Mouse (Mus musculus): ENCODE measurements around the gene Bmp2. TPM values are rescaled to one million over a fixed set of nuclear protein-coding genes. Genes with fewer than 3 reads are reported as not detected.

The Bmp2 gene
- polyA plus RNA-seq (2012; ENCODE audit: insufficient read depth, insufficient read length, missing spikeins) = 0.75 and 0.96 TPM in 2 replicates

GRCm38 (mm10) chr2:133552031-133552841 lies at the start of gene Bmp2:
Gene Bmp2, plus strand, starts transcription at chr2:133552159.
- H3K27ac ChIP-seq (replicated peaks; ENCODE audit: low read depth, low read length) = 0 out of 2 replicates have a peak within 1 kb of the TSS, but pooled peaks have one; percentile 52
- no peaks in the 10 kb centered on the region; the same call in none of the 2 replicates for H3K4me1 ChIP-seq (ENCODE audit: control insufficient read depth, insufficient read depth, insufficient read length, low read length)
- H3K4me3 ChIP-seq (ENCODE audit: insufficient read depth, low read depth, low read length) = peak within 1 kb of the TSS; percentile 98

- Histone ChIP-seq H3K27ac (replicated peaks; ENCODE audit: low read depth, low read length) (no peak overlapping the region), H3K4me1 (ENCODE audit: control insufficient read depth, insufficient read depth, insufficient read length, low read length) (no peaks in the 10 kb centered on the region), H3K4me3 (ENCODE audit: insufficient read depth, low read depth, low read length) (no peak overlapping the region)
Measured at GRCm38 (mm10) chr2:133505678-133506077, 46.3 kb upstream of the Bmp2 start.

GRCm38 (mm10) chr2:133507045-133507444 lies 44.9 kb upstream of the Bmp2 start:
- H3K4me1 ChIP-seq (ENCODE audit: control insufficient read depth, insufficient read depth, insufficient read length, low read length) = no peaks in the 10 kb centered on the region
- no peak overlapping the region for H3K27ac ChIP-seq (replicated peaks; ENCODE audit: low read depth, low read length)
- no peak overlapping the region for H3K4me3 ChIP-seq (ENCODE audit: insufficient read depth, low read depth, low read length)

- Histone ChIP-seq H3K4me1 (ENCODE audit: control insufficient read depth, insufficient read depth, insufficient read length, low read length) (no peaks in the 10 kb centered on the region), H3K4me3 (ENCODE audit: insufficient read depth, low read depth, low read length) (no peak overlapping the region), H3K27ac (replicated peaks; ENCODE audit: low read depth, low read length) (no peak overlapping the region)
Measured at GRCm38 (mm10) chr2:133509141-133509540, 42.8 kb upstream of the Bmp2 start.

- Histone ChIP-seq H3K4me1 (ENCODE audit: control insufficient read depth, insufficient read depth, insufficient read length, low read length) (no peaks in the 10 kb centered on the region), H3K27ac (replicated peaks; ENCODE audit: low read depth, low read length) (no peak overlapping the region), H3K4me3 (ENCODE audit: insufficient read depth, low read depth, low read length) (no peak overlapping the region)
Measured at GRCm38 (mm10) chr2:133511011-133511779, 40.8 kb upstream of the Bmp2 start.

GRCm38 (mm10) chr2:133516331-133517046 lies 35.5 kb upstream of the Bmp2 start:
- Histone ChIP-seq H3K4me1 (ENCODE audit: control insufficient read depth, insufficient read depth, insufficient read length, low read length) (no peaks in the 10 kb centered on the region), H3K4me3 (ENCODE audit: insufficient read depth, low read depth, low read length) (no peak overlapping the region), H3K27ac (replicated peaks; ENCODE audit: low read depth, low read length) (no peak overlapping the region)

- Histone ChIP-seq H3K4me3 (ENCODE audit: insufficient read depth, low read depth, low read length) (no peak overlapping the region), H3K4me1 (ENCODE audit: control insufficient read depth, insufficient read depth, insufficient read length, low read length) (no peaks in the 10 kb centered on the region), H3K27ac (replicated peaks; ENCODE audit: low read depth, low read length) (no peak overlapping the region)
Measured at GRCm38 (mm10) chr2:133517867-133518266, 34.1 kb upstream of the Bmp2 start.

GRCm38 (mm10) chr2:133521193-133521592 lies 30.8 kb upstream of the Bmp2 start:
- H3K27ac ChIP-seq (replicated peaks; ENCODE audit: low read depth, low read length) = no peak overlapping the region
- H3K4me1 ChIP-seq (ENCODE audit: control insufficient read depth, insufficient read depth, insufficient read length, low read length) = no peaks in the 10 kb centered on the region
- H3K4me3 ChIP-seq (ENCODE audit: insufficient read depth, low read depth, low read length) = no peak overlapping the region

- H3K4me3 ChIP-seq (ENCODE audit: insufficient read depth, low read depth, low read length) = no peak overlapping the region
- H3K27ac ChIP-seq (replicated peaks; ENCODE audit: low read depth, low read length) = no peak overlapping the region
- no peaks in the 10 kb centered on the region for H3K4me1 ChIP-seq (ENCODE audit: control insufficient read depth, insufficient read depth, insufficient read length, low read length)
Measured at GRCm38 (mm10) chr2:133522121-133522520, 29.8 kb upstream of the Bmp2 start.

- H3K4me1 ChIP-seq (ENCODE audit: control insufficient read depth, insufficient read depth, insufficient read length, low read length) = no peaks in the 10 kb centered on the region
- no peak overlapping the region for H3K4me3 ChIP-seq (ENCODE audit: insufficient read depth, low read depth, low read length)
- no peak overlapping the region for H3K27ac ChIP-seq (replicated peaks; ENCODE audit: low read depth, low read length)
Measured at GRCm38 (mm10) chr2:133525621-133526181, 26.3 kb upstream of the Bmp2 start.

GRCm38 (mm10) chr2:133529396-133529795 lies 22.6 kb upstream of the Bmp2 start:
- H3K27ac ChIP-seq (replicated peaks; ENCODE audit: low read depth, low read length) = no peak overlapping the region
- no peak overlapping the region for H3K4me3 ChIP-seq (ENCODE audit: insufficient read depth, low read depth, low read length)
- no peaks in the 10 kb centered on the region for H3K4me1 ChIP-seq (ENCODE audit: control insufficient read depth, insufficient read depth, insufficient read length, low read length)

GRCm38 (mm10) chr2:133533073-133533472 lies 18.9 kb upstream of the Bmp2 start:
- H3K4me1 ChIP-seq (ENCODE audit: control insufficient read depth, insufficient read depth, insufficient read length, low read length) = no peaks in the 10 kb centered on the region

GRCm38 (mm10) chr2:133535481-133535880 lies 16.5 kb upstream of the Bmp2 start:
- Histone ChIP-seq H3K4me3 (ENCODE audit: insufficient read depth, low read depth, low read length) (no peak overlapping the region), H3K27ac (replicated peaks; ENCODE audit: low read depth, low read length) (no peak overlapping the region), H3K4me1 (ENCODE audit: control insufficient read depth, insufficient read depth, insufficient read length, low read length) (no peaks in the 10 kb centered on the region)

More at GRCm38 (mm10) chr2:133533073-133533472, 18.9 kb upstream of the Bmp2 start:
- Histone ChIP-seq H3K27ac (replicated peaks; ENCODE audit: low read depth, low read length) (no peak overlapping the region), H3K4me3 (ENCODE audit: insufficient read depth, low read depth, low read length) (no peak overlapping the region)

- no peaks in the 10 kb centered on the region for H3K4me1 ChIP-seq (ENCODE audit: control insufficient read depth, insufficient read depth, insufficient read length, low read length)
Measured at GRCm38 (mm10) chr2:133536812-133537211, 15.1 kb upstream of the Bmp2 start.

GRCm38 (mm10) chr2:133540702-133541101 lies 11.3 kb upstream of the Bmp2 start:
- no peaks in the 10 kb centered on the region for H3K4me1 ChIP-seq (ENCODE audit: control insufficient read depth, insufficient read depth, insufficient read length, low read length)

More at GRCm38 (mm10) chr2:133536812-133537211, 15.1 kb upstream of the Bmp2 start:
- Histone ChIP-seq H3K27ac (replicated peaks; ENCODE audit: low read depth, low read length) (no peak overlapping the region), H3K4me3 (ENCODE audit: insufficient read depth, low read depth, low read length) (no peak overlapping the region)

More at GRCm38 (mm10) chr2:133540702-133541101, 11.3 kb upstream of the Bmp2 start:
- Histone ChIP-seq H3K4me3 (ENCODE audit: insufficient read depth, low read depth, low read length) (no peak overlapping the region), H3K27ac (replicated peaks; ENCODE audit: low read depth, low read length) (no peak overlapping the region)

All from brown adipose tissue, adult 24 weeks (tissue).